9 mouse cellular contexts compared by ENCODE assay signal in the genomic region with DNA sequence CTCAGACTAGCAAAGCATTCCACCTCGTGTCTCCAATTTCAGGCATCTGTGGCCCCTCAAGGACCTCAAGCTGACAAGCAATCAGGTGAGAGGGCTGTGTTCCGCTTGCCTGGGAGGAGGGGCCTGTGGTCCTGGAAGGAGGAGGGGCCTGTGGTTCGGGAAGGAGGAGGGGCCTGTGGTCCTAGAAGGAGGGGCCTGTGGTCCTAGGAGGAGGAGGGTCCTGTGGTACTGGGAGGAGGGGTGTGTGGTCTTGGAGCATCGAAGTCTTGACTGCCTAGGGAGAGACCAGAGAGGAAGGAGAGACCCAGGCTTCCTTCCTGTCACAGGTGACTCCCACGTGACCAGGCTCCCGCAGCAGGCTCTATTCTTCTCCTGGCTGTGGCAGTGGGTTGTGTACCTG. TPM values are rescaled to one million over a fixed set of nuclear protein-coding genes. Genes with fewer than 3 reads are reported as not detected.
DNase-seq lines count a peak whose midpoint lies in the region; ATAC-seq lines count a peak whose summit lies in the region.
"Had no signal": no experiment of that assay in that cellular context is flagged by ENCODE, and none has a peak within 500 bp of the region (broad histone marks: within the 10 kb centered on the region; RNA-seq: fewer than 3 reads in every experiment).

No protein-coding gene starts in this region.

- no peak overlapping the region for H3K27ac ChIP-seq in forebrain, embryonic 12.5 days
- H3K27ac ChIP-seq in liver, embryonic 12.5 days: no peak overlapping the region

- ATAC-seq in forebrain, embryonic 12.5 days (ENCODE audit: low FRiP score): peak; percentile 64; the same call in 1 of the 2 replicates
- ATAC-seq in liver, embryonic 12.5 days: 0 out of 2 replicates have a peak, but pooled peaks have one; percentile 41

- H3K27me3 ChIP-seq in forebrain, embryonic 12.5 days: no peaks in the 10 kb centered on the region; the same call in 1 of the 2 replicates
- 0 out of 2 replicates have a peak, but pooled peaks cover 5% of the 10 kb centered on the region for H3K27me3 ChIP-seq in liver, embryonic 12.5 days (replicated peaks)

- H3K9me3 ChIP-seq in forebrain, embryonic 12.5 days: no peaks in the 10 kb centered on the region
- no peaks in the 10 kb centered on the region for H3K9me3 ChIP-seq in liver, embryonic 12.5 days (replicated peaks)
- H3K9me3 ChIP-seq: megakaryocyte, embryonic 14.5 days had no signal

- H3K4me3 ChIP-seq in forebrain, embryonic 12.5 days (replicated peaks): peak overlapping the region; percentile 9; the same call in 1 of the 2 replicates
- no peak overlapping the region for H3K4me3 ChIP-seq in liver, embryonic 12.5 days
- H3K4me3 ChIP-seq: megakaryocyte, embryonic 14.5 days had no signal

- peaks cover 13% of the 10 kb centered on the region for H3K4me1 ChIP-seq in forebrain, embryonic 12.5 days
- peaks cover 14% of the 10 kb centered on the region; the same call in 1 of the 2 replicates for H3K4me1 ChIP-seq in liver, embryonic 12.5 days

- H3K36me3 ChIP-seq in forebrain, embryonic 12.5 days (replicated peaks): no peaks in the 10 kb centered on the region
- H3K36me3 ChIP-seq in liver, embryonic 12.5 days: peaks cover 3% of the 10 kb centered on the region; the same call in 1 of the 2 replicates

- 0 out of 2 replicates have a peak overlapping the region, but pooled peaks have one; percentile 12 for H3K9ac ChIP-seq in forebrain, embryonic 12.5 days
- no peak overlapping the region for H3K9ac ChIP-seq in liver, embryonic 12.5 days

- H3K4me2 ChIP-seq in forebrain, embryonic 12.5 days: peak overlapping the region; percentile 22
- H3K4me2 ChIP-seq in liver, embryonic 12.5 days: peak overlapping the region; percentile 23; the same call in 1 of the 2 replicates

- 7% methylated on average over 6 of the region's 6 CpGs for WGBS in forebrain, embryonic 12.5 days
- 2% methylated on average over 6 of the region's 6 CpGs for WGBS in liver, embryonic 12.5 days (ENCODE audit: insufficient replicate concordance)

- peak; percentile 23 to 49 for DNase-seq in spleen, adult 18-20 months
- DNase-seq in spleen, adult 12 weeks (ENCODE audit: low spot score): no peak
- peak; percentile 88 for DNase-seq in thymus, postnatal 0 days (ENCODE audit: low spot score)
- DNase-seq in urinary bladder, postnatal 10 days (ENCODE audit: low spot score): no peak
- no peak for DNase-seq in right cerebral cortex, adult 2 months (ENCODE audit: low spot score in 2 of 2)
- DNase-seq in adrenal gland, postnatal 14 days: no peak

RNA-seq across cellular contexts. Expression of gene Tmie, which starts 16.7 kb away (rescaled TPM):
- 0.42 and 0.43 TPM in 2 replicates for polyA plus RNA-seq in forebrain, embryonic 12.5 days (2016; fragmentation: Nextera tagmentation; extraction: Ambion mirVana)
- polyA plus RNA-seq in liver, embryonic 12.5 days (2016; fragmentation: Nextera tagmentation; extraction: Ambion mirVana): 1.4 and 1.6 TPM in 2 replicates
- polyA plus RNA-seq in thymus, postnatal 0 days (2015; fragmentation: Nextera tagmentation; extraction: Ambion mirVana): 6.2 and 7.1 TPM in 2 replicates
- 2.2 and 3.5 TPM in 2 replicates for total RNA-seq in adrenal gland, postnatal 14 days (2021)

RNA-seq across cellular contexts. Expression of gene Als2cl, which starts 16.9 kb away (rescaled TPM):
- 1.2 and 1.7 TPM in 2 replicates for polyA plus RNA-seq in forebrain, embryonic 12.5 days (2016; fragmentation: Nextera tagmentation; extraction: Ambion mirVana)
- polyA plus RNA-seq in liver, embryonic 12.5 days (2016; fragmentation: Nextera tagmentation; extraction: Ambion mirVana): 2.4 and 3.2 TPM in 2 replicates
- polyA plus RNA-seq in thymus, postnatal 0 days (2015; fragmentation: Nextera tagmentation; extraction: Ambion mirVana): 3.7 and 4.9 TPM in 2 replicates
- total RNA-seq in adrenal gland, postnatal 14 days (2021): 17.1 and 21.3 TPM in 2 replicates

RNA-seq across cellular contexts. Expression of gene Fam240a, which starts 20.1 kb away (rescaled TPM):
- polyA plus RNA-seq in forebrain, embryonic 12.5 days (2016; fragmentation: Nextera tagmentation; extraction: Ambion mirVana): not detected in 2 replicates
- not detected in 2 replicates for polyA plus RNA-seq in liver, embryonic 12.5 days (2016; fragmentation: Nextera tagmentation; extraction: Ambion mirVana)
- 0.67 and 0.82 TPM in 2 replicates for polyA plus RNA-seq in thymus, postnatal 0 days (2015; fragmentation: Nextera tagmentation; extraction: Ambion mirVana)
- not detected in 2 replicates for total RNA-seq in adrenal gland, postnatal 14 days (2021)

RNA-seq across cellular contexts. Expression of gene Prss50, which starts 38.8 kb away (rescaled TPM):
- polyA plus RNA-seq in forebrain, embryonic 12.5 days (2016; fragmentation: Nextera tagmentation; extraction: Ambion mirVana): 0.17 TPM in 1 of 2 replicates, not detected in the other
- polyA plus RNA-seq in liver, embryonic 12.5 days (2016; fragmentation: Nextera tagmentation; extraction: Ambion mirVana): 27.5 and 30.9 TPM in 2 replicates
- 0.14 and 0.18 TPM in 2 replicates for polyA plus RNA-seq in thymus, postnatal 0 days (2015; fragmentation: Nextera tagmentation; extraction: Ambion mirVana)
- 0.37 TPM in 1 of 2 replicates, not detected in the other for total RNA-seq in adrenal gland, postnatal 14 days (2021)

RNA-seq across cellular contexts. Expression of gene Tdgf1, which starts 49.4 kb away (rescaled TPM):
- not detected in 2 replicates for polyA plus RNA-seq in forebrain, embryonic 12.5 days (2016; fragmentation: Nextera tagmentation; extraction: Ambion mirVana)
- polyA plus RNA-seq in liver, embryonic 12.5 days (2016; fragmentation: Nextera tagmentation; extraction: Ambion mirVana): not detected in 2 replicates
- polyA plus RNA-seq in thymus, postnatal 0 days (2015; fragmentation: Nextera tagmentation; extraction: Ambion mirVana): 0.52 and 0.69 TPM in 2 replicates
- total RNA-seq in adrenal gland, postnatal 14 days (2021): not detected in 2 replicates

Comparison
In these comparisons a context has a peak if more than half of its experiments do, and no peak if none do; other contexts are left out.
1. DNase-seq: peak in spleen, adult 18-20 months (2 of 2) and thymus, postnatal 0 days (single experiment); none in spleen, adult 12 weeks (single experiment), urinary bladder, postnatal 10 days (single experiment), right cerebral cortex, adult 2 months (0 of 2) and adrenal gland, postnatal 14 days (single experiment).